ENCODE assay signal across 8 mouse cellular contexts in genomic region chr11:100414021-100414913, GRCm38 (mm10). TPM values are rescaled to one million over a fixed set of nuclear protein-coding genes. Genes with fewer than 3 reads are reported as not detected.
DNase-seq lines count a peak whose midpoint lies in the region; ATAC-seq and TF ChIP-seq lines count a peak whose summit lies in the region.

Gene P3h4 (minus strand): TSS chr11:100414836.

- peak within 1 kb of the TSS; percentile 77 for H3K4me3 ChIP-seq in embryonic facial prominence, embryonic 13.5 days
- H3K4me3 ChIP-seq in liver, adult 2 months (ENCODE audit: insufficient read depth, low read depth, low read length) = peak within 1 kb of the TSS; percentile 63
- peak within 1 kb of the TSS; percentile 60 for H3K4me3 ChIP-seq in midbrain, postnatal 0 days (ENCODE audit: low read depth, low read length)

- H3K4me2 ChIP-seq in embryonic facial prominence, embryonic 13.5 days = peak within 1 kb of the TSS; percentile 80
- H3K4me2 ChIP-seq in midbrain, postnatal 0 days (ENCODE audit: low read depth, low read length, poor library complexity, severe bottlenecking) = peak within 1 kb of the TSS; percentile 63

- H3K9me3 ChIP-seq in embryonic facial prominence, embryonic 13.5 days = no peaks in the 10 kb centered on the region
- no peaks in the 10 kb centered on the region for H3K9me3 ChIP-seq in midbrain, postnatal 0 days (ENCODE audit: low read length)

- H3K36me3 ChIP-seq in embryonic facial prominence, embryonic 13.5 days = peaks cover 20% of the 10 kb centered on the region
- H3K36me3 ChIP-seq in liver, adult 2 months (ENCODE audit: control insufficient read depth, insufficient read depth, low read length) = no peaks in the 10 kb centered on the region
- H3K36me3 ChIP-seq in midbrain, postnatal 0 days (ENCODE audit: insufficient read depth, low read length) = peaks cover 1% of the 10 kb centered on the region; the same call in 1 of the 2 replicates

- peak; percentile 90 for ATAC-seq in embryonic facial prominence, embryonic 13.5 days (ENCODE audit: insufficient number of reproducible peaks, insufficient read depth, low FRiP score, low TSS enrichment, low read depth)
- ATAC-seq in midbrain, postnatal 0 days (ENCODE audit: low FRiP score) = peak; percentile 93

- peak; percentile 82 for TF ChIP-seq CTCF in liver, adult 2 months (IDR thresholded peaks at IDR 0.05; ENCODE audit: low read depth, low read length)
- peak; percentile 70 for TF ChIP-seq CTCF in midbrain, postnatal 0 days (IDR thresholded peaks at IDR 0.05)

- peak within 1 kb of the TSS; percentile 88 for H3K9ac ChIP-seq in embryonic facial prominence, embryonic 13.5 days
- H3K9ac ChIP-seq in liver, adult 2 months (ENCODE audit: low read depth, low read length) = peak within 1 kb of the TSS; percentile 64
- H3K9ac ChIP-seq in midbrain, postnatal 0 days (replicated peaks; ENCODE audit: low read length, poor library complexity, severe bottlenecking) = peak within 1 kb of the TSS; percentile 69

- no peaks in the 10 kb centered on the region for H3K27me3 ChIP-seq in embryonic facial prominence, embryonic 13.5 days
- H3K27me3 ChIP-seq in liver, adult 2 months (ENCODE audit: control insufficient read depth, insufficient read depth, low read length) = no peaks in the 10 kb centered on the region
- peaks cover 10% of the 10 kb centered on the region; the same call in 1 of the 2 replicates for H3K27me3 ChIP-seq in midbrain, postnatal 0 days (ENCODE audit: insufficient read depth, low read length)

- H3K79me2 ChIP-seq in liver, adult 2 months (ENCODE audit: control insufficient read depth, insufficient read depth, low read length) = no peaks in the 10 kb centered on the region

- no peak for TF ChIP-seq POLR2A in liver, adult 2 months (IDR thresholded peaks at IDR 0.05; ENCODE audit: extremely low read depth, insufficient read depth, low read length)

- WGBS in embryonic facial prominence, embryonic 13.5 days = 1% methylated on average over 83 of the region's 93 CpGs
- WGBS in liver, adult 2 months = 6% methylated on average over 93 of the region's 93 CpGs
- WGBS in midbrain, postnatal 0 days = 2% methylated on average over 87 of the region's 93 CpGs

- peak within 1 kb of the TSS; percentile 94 for H3K27ac ChIP-seq in embryonic facial prominence, embryonic 13.5 days
- 0 out of 2 replicates have a peak within 1 kb of the TSS, but pooled peaks have one; percentile 0 for H3K27ac ChIP-seq in liver, adult 2 months (replicated peaks; ENCODE audit: insufficient read depth, low read depth, low read length)
- peak within 1 kb of the TSS; percentile 72 for H3K27ac ChIP-seq in midbrain, postnatal 0 days (ENCODE audit: low read depth, low read length)

- H3K4me1 ChIP-seq in embryonic facial prominence, embryonic 13.5 days = peaks cover 49% of the 10 kb centered on the region
- H3K4me1 ChIP-seq in liver, adult 2 months (ENCODE audit: control insufficient read depth, insufficient read depth, low read length) = 0 out of 2 replicates have a peak, but pooled peaks cover 4% of the 10 kb centered on the region
- H3K4me1 ChIP-seq in midbrain, postnatal 0 days (ENCODE audit: insufficient read depth, low read length) = peaks cover 17% of the 10 kb centered on the region; the same call in 1 of the 2 replicates

- peak; percentile 56 to 76 for DNase-seq in layer of hippocampus, adult 18-20 months (ENCODE audit: low spot score in 2 of 2)
- DNase-seq in layer of hippocampus, adult 9-10 months (ENCODE audit: low spot score) = no peak
- DNase-seq in heart, adult 9 months (ENCODE audit: low spot score in 2 of 2) = peak; percentile 84 to 86
- DNase-seq in kidney, adult 8-10 months = peak; percentile 68 to 80
- DNase-seq in liver, adult 2 months (ENCODE audit: extremely low read depth, low read depth, low spot score) = peak; percentile 34
- peak; percentile 91 for DNase-seq in midbrain, postnatal 0 days (ENCODE audit: low spot score)
- DNase-seq in spleen, postnatal 4 days (ENCODE audit: low spot score in 2 of 2) = peak; percentile 50 to 75

RNA-seq across cellular contexts. Expression of gene P3h4, which starts in this region (rescaled TPM):
- 10 to 100 TPM in 1 of 2 experiments, 1 to 10 TPM in 1; 9.8 to 11.2 TPM for total RNA-seq in layer of hippocampus, adult 18-20 months (2021)
- polyA plus RNA-seq in embryonic facial prominence, embryonic 13.5 days (2015; fragmentation: Nextera tagmentation; extraction: Ambion mirVana) = 52.2 and 57.2 TPM in 2 replicates
- 1.2 and 1.5 TPM in 2 replicates for total RNA-seq in liver, adult 2 months (2014; rRNA removed)
- 0.81 and 1.2 TPM in 2 replicates for polyA plus RNA-seq in liver, adult 2 months (2012; rRNA removed)
- 24.4 and 26.0 TPM in 2 replicates for total RNA-seq in midbrain, postnatal 0 days (2014; rRNA removed)
- 23.4 and 23.7 TPM in 2 replicates for polyA plus RNA-seq in midbrain, postnatal 0 days (2015; fragmentation: Nextera tagmentation; extraction: Ambion mirVana)

Comparison
In these comparisons a context has a peak if more than half of its experiments do, and no peak if none do; other contexts are left out.
1. RNA of gene P3h4 (polyA plus RNA-seq): 52.2 to 57.2 TPM in embryonic facial prominence, embryonic 13.5 days and 23.4 to 23.7 TPM in midbrain, postnatal 0 days; 0.81 to 1.2 TPM in liver, adult 2 months; every median in the first group is over 10 times any median in the second.
2. H3K27ac ChIP-seq: peak in every context shown above with its lines; median percentile 94 in embryonic facial prominence, embryonic 13.5 days; 72 in midbrain, postnatal 0 days; 0 in liver, adult 2 months.
3. Peak in every context shown above with its lines, with median percentiles within 50 percentile points of each other: H3K4me3 ChIP-seq and H3K9ac ChIP-seq.